Mouse (Mus musculus): ENCODE measurements around the gene Pex16.
A peak's percentile ranks its signal among the peaks of the same experiment; 100 is the strongest.

Pex16 gene

GRCm38 (mm10) chr2:92370821-92371805 lies 3.4 kb upstream of the Pex16 start:
- no peak for DNase-seq (ENCODE audit: low read depth)

- DNase-seq (ENCODE audit: low read depth), result no peak
These were observed 2.3 kb upstream of the Pex16 start for GRCm38 (mm10) chr2:92371971-92372690.

- no peak for DNase-seq (ENCODE audit: low read depth)
These were observed 1.6 kb upstream of the Pex16 start for GRCm38 (mm10) chr2:92372767-92373436.

GRCm38 (mm10) chr2:92373437-92373813 lies 1.1 kb upstream of the Pex16 start:
- DNase-seq (ENCODE audit: low read depth), result no peak

GRCm38 (mm10) chr2:92375099-92375623 lies 685 bp downstream of the Pex16 start:
- DNase-seq (ENCODE audit: low read depth), result peak; percentile 94

GRCm38 (mm10) chr2:92375788-92376187 lies 1.3 kb downstream of the Pex16 start:
- no peak for DNase-seq (ENCODE audit: low read depth)

- no peak for DNase-seq (ENCODE audit: low read depth)
These were observed 1.8 kb downstream of the Pex16 start for GRCm38 (mm10) chr2:92376300-92376699.

- no peak for DNase-seq (ENCODE audit: low read depth)
These were observed 2.8 kb downstream of the Pex16 start for GRCm38 (mm10) chr2:92377320-92377719.

GRCm38 (mm10) chr2:92379783-92380494 lies 5.5 kb downstream of the Pex16 start:
- no peak for DNase-seq (ENCODE audit: low read depth)

- no peak for DNase-seq (ENCODE audit: low read depth)
These were observed 6.1 kb downstream of the Pex16 start for GRCm38 (mm10) chr2:92380495-92381050.

- no peak for DNase-seq (ENCODE audit: low read depth)
These were observed 6.7 kb downstream of the Pex16 start for GRCm38 (mm10) chr2:92381161-92381560.

GRCm38 (mm10) chr2:92381901-92382588 lies 7.6 kb downstream of the Pex16 start, which contains the start of gene 1700029I15Rik:
Gene 1700029I15Rik, plus strand, starts transcription at chr2:92382538.
- DNase-seq (ENCODE audit: low read depth), result no peak

GRCm38 (mm10) chr2:92382759-92383158 lies 8.3 kb downstream of the Pex16 start:
- no peak for DNase-seq (ENCODE audit: low read depth)

GRCm38 (mm10) chr2:92384101-92384500 lies 9.6 kb downstream of the Pex16 start:
- DNase-seq (ENCODE audit: low read depth), result no peak

GRCm38 (mm10) chr2:92385113-92386051 lies 10.9 kb downstream of the Pex16 start:
- DNase-seq (ENCODE audit: low read depth), result no peak

GRCm38 (mm10) chr2:92386821-92387570 lies 12.5 kb downstream of the Pex16 start:
- no peak for DNase-seq (ENCODE audit: low read depth)

GRCm38 (mm10) chr2:92387646-92388045 lies 13.2 kb downstream of the Pex16 start:
- DNase-seq (ENCODE audit: low read depth), result no peak

GRCm38 (mm10) chr2:92388081-92388517 lies 13.6 kb downstream of the Pex16 start:
- DNase-seq (ENCODE audit: low read depth), result no peak
